Mouse (Mus musculus) adrenal gland, postnatal 14 days (tissue): Measurements from ENCODE around the gene Nop2. TPM values are rescaled to one million over a fixed set of nuclear protein-coding genes. Genes with fewer than 3 reads are reported as not detected.

ENCODE experiments used
- DNase-seq: peaks from one replicate; pipeline ENCODE4 v3.0.0; 2021; ENCODE audit warnings: mixed read lengths
- total RNA-seq: library from RNA; stranded (reverse); gene quantifications from 2 replicates; pipeline ENCODE4 v1.2.3, GENCODE M21; 2021

Nop2 gene
- total RNA-seq, 1 experiment from 2014 or later, result 47.0 TPM

DNA sequence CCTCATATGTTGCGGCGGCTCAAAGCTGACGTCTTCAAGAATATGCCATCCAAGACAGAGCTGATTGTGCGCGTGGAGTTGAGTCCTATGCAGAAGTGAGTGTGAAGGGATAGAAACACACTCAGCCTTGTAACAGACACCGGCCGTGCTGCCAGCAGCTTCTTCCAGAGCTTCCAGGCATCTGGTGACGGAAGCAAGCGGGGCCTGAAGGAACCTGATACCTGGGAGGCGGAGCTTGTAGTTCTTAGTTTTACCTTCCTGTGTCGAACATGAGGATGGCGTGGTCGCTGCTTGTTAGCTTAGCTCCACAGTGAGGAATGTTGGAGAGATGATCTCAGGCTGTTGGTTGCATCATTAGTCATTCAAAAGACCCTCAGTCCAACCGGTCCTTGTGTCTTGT lies 22.3 kb upstream of the Nop2 start:
- DNase-seq, result no peak

DNA sequence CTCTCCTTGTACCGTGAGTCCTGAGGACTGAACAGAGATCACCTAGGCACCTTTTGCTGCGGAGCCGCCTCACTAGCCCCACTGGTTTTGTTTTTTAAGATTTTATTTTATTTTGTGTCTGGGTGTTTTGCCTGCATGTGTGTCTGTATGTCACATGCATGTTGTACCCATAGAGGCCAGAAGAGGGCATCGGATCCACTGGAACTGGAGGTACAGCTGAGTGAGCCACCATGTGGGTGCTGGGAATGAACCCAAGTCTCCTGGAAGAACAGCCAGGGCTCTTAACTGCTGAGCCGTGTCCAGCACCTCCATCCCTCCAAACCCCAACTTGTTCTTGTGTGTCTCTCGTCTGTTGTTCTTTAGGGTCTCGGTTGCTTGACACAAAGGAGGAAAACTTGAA lies 20.8 kb upstream of the Nop2 start:
- DNase-seq, result peak; percentile 68

DNA sequence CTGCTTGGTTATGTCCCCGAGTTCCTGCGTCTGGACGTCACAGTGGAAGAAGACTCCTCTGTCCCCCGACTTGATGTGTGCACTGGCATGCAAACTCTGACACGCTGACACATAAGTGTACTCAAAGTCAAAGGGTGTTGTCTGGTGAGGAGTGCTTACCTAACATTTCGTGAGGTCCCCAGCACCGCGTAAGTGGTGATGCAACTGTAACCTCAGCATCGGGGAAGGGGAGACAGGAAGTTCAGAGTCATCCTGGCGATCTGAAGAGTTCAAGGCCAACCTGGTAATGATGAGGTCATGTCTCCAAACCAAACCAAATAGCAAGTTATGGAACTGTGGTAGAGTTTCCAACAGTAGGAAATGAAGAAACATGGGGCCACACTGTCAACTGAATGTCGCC lies 19.2 kb upstream of the Nop2 start:
- DNase-seq, result no peak

DNA sequence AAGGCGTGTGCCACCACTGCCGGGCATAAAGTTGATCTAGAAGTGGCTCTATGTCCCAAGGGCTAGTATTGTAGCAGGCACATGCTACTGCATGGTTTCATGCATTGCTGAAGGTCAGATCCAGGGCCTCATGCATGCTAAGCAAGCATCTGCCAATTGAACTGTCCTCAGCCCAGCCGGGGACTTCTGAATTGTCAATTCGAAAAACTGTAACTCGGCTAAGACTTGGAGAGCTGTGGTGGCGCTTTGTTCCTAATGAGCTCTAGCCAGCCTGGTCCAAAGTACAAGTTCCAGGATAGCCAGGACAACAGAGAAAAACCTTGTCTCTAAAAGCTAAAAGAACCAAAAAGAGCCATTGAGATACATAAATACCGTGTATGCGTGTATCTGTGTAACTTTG lies 12.3 kb upstream of the Nop2 start:
- no peak for DNase-seq

DNA sequence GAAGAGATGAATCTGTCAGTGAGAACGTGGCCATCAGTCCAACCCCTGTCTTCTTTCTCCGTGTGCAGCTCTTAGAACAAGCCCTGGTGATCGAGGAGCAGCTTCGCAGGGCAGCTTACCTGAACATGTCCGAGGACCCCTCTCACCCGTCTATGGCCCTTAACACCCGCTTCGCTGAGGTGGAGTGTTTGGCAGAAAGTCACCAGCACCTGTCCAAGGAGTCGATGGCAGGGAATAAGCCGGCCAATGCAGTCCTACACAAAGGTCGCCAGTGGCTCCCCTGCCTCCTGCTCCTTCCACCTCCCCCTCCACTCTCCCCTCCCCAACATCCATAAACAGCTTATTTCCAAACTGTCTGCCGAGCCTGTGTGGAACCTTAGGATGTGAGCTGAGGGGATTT lies 3.0 kb upstream of the Nop2 start:
- no peak for DNase-seq

GRCm38 (mm10) chr6:125129710-125130402 lies 1.9 kb upstream of the Nop2 start:
- DNase-seq, result no peak

- no peak for DNase-seq
Measured at GRCm38 (mm10) chr6:125132470-125132869, 761 bp downstream of the Nop2 start.

- DNase-seq, result peak; percentile 56
Measured at GRCm38 (mm10) chr6:125137002-125137671, 5.4 kb downstream of the Nop2 start.

- DNase-seq, result no peak
Measured at GRCm38 (mm10) chr6:125139747-125140146, 8.0 kb downstream of the Nop2 start.

GRCm38 (mm10) chr6:125142436-125142835 lies 10.7 kb downstream of the Nop2 start:
- DNase-seq, result no peak

GRCm38 (mm10) chr6:125143128-125143527 lies 11.4 kb downstream of the Nop2 start:
- no peak for DNase-seq

DNA sequence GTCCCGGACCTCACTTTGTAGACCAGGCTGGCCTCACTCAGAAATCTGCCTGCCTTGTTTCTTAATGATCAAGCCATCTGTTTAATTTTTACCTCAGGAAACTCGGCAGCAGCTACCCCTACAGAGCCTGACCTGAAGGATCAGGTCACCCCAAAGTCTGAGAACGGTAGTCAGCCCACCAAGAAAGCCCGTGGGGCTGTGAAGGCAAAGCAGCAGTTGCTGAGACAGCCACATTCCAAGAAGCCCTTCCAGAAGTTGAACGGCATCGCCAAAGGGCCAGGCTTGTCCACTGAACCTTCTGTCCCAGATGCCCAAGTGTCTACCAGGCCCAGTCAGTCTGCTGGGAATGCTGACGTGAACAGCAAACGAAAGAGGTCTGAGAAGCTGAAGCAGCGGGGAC lies 12.2 kb downstream of the Nop2 start:
- DNase-seq, result no peak

- peak; percentile 95 for DNase-seq
Measured at GRCm38 (mm10) chr6:125145001-125145400, 13.3 kb downstream of the Nop2 start, which contains the start of gene Iffo1. Iffo1 (plus strand) TSS chr6:125145241.

DNA sequence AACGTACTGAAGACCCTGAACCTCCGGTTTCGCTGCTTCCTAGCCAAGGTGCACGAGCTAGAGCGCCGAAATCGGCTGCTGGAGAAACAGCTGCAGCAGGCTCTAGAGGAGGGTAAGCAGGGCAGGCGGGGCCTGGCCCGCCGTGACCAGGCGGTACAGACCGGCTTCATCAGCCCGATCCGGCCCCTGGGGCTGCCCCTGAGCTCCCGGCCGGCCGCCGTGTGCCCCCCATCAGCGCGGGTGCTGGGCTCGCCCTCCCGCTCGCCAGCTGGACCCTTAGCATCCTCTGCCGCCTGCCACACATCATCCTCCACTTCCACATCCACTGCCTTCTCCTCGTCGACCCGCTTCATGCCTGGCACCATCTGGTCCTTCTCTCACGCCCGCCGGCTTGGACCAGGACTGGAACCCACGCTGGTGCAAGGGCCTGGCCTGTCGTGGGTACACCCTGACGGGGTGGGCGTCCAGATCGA lies 13.8 kb downstream of the Nop2 start:
- peak; percentile 35 for DNase-seq

- DNase-seq, result no peak
Measured at GRCm38 (mm10) chr6:125146148-125146547, 14.4 kb downstream of the Nop2 start.

DNA sequence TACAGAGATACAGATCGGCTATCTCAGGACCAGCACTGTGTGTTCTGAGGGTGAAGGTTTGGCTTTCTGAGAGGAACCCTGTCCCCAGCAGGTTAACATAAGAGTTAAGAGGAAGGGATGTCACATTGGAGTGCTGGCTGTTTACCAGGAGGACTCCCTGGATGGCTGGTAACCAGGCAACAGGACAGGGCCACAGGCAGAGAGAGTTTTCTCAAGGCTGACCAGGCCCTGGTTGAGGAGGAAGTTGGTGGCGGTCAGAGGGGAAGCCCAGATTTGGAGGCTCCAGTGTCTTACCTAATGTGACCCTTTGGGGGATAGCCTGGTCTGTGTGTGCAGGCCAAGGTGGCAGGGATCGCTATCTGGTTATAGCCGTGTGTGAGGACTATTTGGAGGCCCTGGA lies 15.1 kb downstream of the Nop2 start:
- peak; percentile 81 for DNase-seq

DNA sequence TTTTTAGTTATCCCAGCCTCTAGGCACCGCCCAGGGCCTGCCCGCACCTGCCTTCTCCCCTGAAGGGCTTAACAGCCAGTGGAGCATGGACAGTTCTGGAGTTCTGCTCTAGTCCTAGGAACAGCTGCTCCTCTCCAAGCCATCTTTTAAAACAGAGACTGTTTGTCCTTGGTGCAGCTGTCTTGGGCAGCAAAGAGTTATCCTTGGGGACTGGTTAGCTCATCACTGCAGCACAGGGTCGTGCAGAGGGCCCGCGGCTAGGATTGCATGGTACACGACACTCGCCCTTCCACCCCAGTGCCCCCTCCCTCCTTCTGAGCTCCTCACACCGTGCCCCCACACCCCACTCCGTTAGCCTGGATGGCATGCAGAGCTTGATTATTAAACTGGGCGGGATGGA lies 15.6 kb downstream of the Nop2 start:
- peak; percentile 39 for DNase-seq

GRCm38 (mm10) chr6:125148251-125148925 lies 16.7 kb downstream of the Nop2 start:
- peak; percentile 66 for DNase-seq

GRCm38 (mm10) chr6:125148926-125149568 lies 17.3 kb downstream of the Nop2 start:
- peak; percentile 55 for DNase-seq

GRCm38 (mm10) chr6:125149569-125149950 lies 17.9 kb downstream of the Nop2 start:
- no peak for DNase-seq

DNA sequence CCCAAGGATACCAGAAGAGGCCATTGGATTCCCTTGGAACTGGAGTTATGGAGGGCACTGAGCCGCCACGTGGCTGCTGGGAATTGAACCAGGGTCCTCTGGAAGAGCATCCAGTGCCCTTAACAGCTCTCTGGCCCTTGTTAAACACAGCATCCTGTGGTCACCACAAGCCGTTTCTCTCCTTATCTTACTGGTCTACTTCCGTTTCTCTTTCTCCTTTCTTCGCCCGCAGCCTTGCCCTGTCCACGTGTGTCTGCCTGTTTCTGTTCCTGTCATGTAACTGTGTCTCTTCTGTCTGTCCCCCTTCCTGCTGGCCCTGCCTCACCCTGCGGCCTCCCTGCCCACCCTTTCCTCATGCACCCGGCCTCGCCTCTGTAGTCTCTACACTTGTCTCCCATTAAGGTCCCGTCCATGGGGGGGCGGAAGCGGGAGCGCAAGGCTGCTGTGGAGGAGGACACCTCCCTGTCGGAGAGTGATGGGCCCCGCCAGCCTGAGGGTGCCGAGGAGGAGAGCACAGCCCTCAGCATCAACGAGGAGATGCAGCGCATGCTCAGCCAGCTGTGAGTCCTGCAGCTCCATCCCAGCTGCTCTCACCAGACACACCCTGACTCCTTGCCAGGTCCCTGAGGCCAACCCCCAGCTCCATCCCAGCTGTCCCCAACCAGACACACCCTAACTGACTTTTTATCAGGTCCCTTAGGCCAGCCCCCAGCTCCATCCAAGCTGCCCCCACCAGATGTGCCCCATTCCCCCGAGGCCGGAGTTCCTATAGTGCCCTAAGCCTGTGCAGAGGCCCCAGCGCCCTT lies 20.7 kb downstream of the Nop2 start:
- no peak for DNase-seq

GRCm38 (mm10) chr6:125153018-125153389 lies 21.3 kb downstream of the Nop2 start:
- no peak for DNase-seq
